Mouse (Mus musculus): ENCODE data around the gene Tbc1d22a.

Tbc1d22a gene

DNA sequence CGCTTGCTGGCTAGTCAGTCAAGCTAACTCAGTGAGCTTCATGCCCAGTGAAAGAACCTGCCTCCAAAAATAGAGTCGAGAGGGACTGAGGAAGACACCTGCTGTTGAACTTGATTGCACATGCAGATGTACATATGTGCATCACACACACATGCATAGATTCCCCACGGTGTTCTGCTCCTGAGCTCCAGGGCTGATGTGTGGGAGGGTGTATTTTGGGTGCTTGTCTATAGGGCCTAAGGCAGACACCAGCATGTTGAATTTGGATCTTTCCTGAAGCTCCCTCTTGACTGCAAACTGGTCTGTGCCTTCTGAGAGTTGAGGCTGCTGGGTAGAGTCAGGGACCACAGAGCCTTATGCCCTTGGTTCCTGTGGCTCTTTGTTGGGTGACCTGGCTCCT is 23.8 kb downstream of the Tbc1d22a start:
- DNase-seq (ENCODE audit: low spot score) = no peak

DNA sequence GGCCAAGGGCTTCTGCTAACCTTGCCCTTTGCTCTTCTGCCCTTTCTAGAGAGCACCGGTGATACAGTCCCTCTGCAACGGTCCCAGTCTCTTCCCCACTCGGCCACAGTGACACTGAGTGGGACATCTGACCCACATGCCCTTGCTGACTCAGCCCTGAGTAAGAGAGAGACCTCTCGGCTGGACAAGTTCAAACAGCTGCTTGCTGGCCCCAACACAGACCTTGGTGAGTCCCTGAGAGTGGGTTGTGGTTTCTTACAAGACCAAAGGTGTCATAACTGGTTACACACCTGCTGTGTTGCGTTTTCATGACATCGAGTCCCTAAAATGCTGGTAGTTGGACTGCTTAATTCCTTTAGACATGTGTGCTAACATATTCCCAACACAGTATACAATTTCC is 24.8 kb downstream of the Tbc1d22a start:
- DNase-seq (ENCODE audit: low spot score) = no peak

DNA sequence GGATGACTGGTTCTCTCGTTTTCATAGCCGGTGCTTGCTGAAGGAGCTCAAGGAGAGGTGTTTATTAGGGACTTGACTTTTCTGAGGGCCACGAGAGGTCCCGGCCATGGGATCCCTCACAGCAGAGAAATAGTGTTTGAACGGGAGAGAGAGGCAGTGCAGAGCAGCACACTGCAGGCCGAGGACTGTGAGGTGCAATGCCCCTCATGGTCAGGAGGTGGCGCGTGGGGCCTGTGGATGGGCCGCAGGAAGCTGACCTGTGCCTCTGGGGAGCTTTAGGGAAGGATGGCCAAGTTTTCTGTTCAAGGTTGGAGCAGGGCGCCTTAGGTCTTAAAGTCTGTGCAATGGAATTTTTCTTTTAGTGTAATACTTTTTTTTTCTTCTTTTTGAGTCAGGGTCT is 25.5 kb downstream of the Tbc1d22a start:
- peak; percentile 83 for DNase-seq (ENCODE audit: low spot score)

DNA sequence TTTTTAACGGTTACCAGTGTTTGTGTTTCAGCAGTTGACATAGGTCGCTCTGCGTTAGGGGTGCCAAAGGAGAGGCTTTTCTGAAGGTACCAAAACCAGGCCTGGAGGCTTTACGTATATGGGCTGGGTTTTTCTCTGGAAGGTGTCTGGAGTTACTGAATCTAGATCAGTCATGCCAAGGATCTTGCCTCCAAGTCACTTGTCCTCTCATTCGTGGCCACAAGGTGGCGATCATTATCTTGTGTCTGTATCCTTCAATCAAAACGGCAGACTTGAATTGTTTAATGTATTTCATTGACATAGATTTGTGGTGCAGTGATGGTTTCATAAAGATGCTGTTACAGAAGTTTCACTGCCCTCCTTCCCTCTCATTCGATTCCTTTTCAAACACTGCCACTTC is 29.4 kb downstream of the Tbc1d22a start:
- DNase-seq (ENCODE audit: low spot score) = peak; percentile 82

DNA sequence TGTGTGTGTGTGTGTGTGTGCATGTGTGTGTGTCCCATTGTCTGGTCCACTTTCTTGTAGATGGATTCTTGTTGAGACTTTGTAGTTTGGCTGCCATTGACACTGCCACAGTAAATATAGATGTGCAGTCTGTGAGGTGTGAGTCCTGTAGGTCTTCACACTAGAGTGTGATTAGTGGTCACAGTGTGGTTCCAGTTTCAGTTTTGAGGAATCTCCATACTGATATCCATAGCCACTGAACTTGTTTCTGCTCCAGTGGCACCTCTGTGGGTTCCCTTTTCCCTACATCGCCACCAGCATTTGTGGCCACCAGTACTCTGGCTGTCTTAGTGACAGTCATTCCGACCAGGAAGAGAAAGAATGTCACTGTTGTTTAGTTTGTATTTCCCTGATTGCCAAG is 30.1 kb downstream of the Tbc1d22a start:
- DNase-seq (ENCODE audit: low spot score) = no peak

DNA sequence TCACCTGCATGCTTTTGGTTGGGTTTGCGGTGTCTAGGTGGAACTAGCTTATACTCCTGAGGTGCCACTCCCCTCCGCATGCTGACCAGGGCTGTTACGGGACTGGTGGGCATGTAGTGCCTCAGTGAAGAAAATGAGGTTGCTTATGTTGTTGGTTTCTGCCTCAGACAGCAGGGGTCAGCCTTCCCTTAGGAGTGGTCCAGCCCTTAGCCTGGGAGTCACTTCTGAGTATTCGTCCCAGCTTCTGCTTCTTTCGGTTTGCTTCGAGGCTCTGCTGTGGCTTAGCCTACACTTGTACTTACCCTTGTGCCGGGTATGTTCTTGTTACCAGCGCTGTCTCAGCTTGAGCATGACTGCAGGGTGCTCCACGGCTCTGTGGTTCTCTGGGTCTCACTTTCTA is 36.0 kb downstream of the Tbc1d22a start:
- peak; percentile 73 for DNase-seq (ENCODE audit: low spot score)

DNA sequence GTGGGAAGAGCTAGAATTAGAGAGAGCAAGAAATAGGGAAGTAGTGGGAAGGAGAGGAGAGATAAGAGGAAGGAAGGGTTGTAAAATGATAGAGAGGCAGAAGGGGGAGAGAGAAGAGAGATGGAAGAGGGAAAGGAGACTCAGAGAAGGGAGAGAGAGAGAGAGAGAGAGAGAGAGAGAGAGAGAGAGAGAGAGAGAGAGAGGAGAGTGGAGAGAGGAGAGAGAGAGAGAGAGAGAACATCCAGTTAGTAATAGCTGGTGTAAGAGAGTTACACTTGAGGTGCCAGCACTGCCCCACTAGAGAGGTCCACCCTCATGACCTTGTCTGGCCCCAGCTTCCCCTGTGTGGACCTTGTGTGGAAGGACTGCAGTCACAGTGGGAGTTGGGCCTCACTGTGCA is 37.9 kb downstream of the Tbc1d22a start:
- no peak for DNase-seq (ENCODE audit: low spot score)

DNA sequence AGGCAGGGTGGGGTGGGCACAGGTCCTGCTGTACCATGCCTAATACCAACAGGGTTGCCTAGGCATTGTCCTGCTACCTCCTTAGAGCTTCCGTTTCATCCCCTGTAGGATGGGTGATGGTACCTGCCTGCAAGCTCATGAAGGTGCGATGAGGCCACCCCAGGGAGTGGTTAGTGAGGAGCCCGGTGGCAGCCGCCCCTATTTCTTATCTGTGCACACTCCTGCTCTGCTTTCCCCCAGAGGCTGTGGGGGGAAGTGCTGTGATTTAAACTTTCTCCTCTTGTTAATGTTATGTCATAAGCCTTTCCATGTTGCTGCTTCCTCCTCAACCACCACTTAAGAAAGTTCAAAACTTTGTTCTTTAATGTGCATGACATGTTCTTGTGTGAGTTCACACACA is 38.4 kb downstream of the Tbc1d22a start:
- no peak for DNase-seq (ENCODE audit: low spot score)

DNA sequence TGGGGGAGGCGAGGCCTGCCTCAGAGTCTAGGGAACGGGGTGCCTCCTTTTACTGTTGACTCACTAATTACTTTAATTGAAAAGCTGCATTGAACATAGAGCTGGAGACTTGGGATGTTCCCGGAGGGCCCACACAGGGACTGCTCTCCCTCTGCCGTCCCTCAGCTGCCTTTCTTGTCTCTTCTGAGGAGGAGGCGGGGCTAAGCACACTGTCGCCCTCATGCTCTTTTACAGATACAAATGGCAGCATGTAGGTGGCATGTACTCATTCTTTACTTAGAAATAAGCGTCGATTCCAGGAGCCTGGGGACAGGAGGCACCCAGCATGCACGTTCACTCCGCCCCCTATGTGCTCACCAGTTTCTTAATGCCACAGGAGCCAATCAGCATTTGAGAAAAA is 39.2 kb downstream of the Tbc1d22a start:
- peak; percentile 25 for DNase-seq (ENCODE audit: low spot score)

DNA sequence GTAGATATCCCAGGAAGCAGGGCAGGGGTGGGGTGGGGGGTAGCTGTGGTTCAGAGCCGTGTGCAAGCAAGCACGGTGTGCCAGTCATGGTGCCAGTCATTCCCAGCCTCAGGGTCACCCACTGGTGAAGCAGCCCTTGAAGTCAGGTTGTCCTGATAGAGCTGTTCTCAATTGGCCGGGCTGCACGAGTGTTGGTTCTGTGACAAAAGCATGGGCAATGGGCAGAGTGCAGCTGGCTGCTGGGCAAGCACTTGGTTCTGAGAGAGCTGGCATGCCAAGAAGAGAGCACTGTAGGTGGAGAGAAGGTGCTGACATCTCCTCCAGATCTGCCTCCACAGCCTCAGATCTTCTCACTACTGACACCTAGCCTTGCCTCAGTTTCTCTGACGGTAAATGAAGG is 41.9 kb downstream of the Tbc1d22a start:
- no peak for DNase-seq (ENCODE audit: low spot score)

DNA sequence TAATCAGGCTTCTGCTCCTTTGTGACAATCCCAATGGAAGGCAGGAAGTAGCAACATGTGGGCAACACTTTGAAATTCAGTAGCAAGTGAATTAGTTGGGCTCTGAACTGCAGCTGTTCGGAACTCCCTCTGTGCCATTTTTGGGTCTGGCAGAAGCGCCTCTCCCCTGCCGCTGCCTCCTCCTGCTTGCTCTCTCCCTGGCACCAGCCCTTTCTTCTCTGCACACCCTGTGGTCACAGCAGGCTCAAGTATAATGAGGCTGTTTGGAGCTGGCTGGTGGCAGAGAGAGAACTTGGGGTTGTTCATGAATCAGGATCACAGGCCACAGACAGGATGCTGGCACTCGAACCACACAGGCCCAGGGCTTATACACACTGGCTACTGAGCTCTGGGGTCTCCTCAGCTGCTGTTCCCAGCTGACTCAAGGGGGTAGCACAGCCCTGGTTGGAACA is 42.5 kb downstream of the Tbc1d22a start:
- DNase-seq (ENCODE audit: low spot score) = no peak

DNA sequence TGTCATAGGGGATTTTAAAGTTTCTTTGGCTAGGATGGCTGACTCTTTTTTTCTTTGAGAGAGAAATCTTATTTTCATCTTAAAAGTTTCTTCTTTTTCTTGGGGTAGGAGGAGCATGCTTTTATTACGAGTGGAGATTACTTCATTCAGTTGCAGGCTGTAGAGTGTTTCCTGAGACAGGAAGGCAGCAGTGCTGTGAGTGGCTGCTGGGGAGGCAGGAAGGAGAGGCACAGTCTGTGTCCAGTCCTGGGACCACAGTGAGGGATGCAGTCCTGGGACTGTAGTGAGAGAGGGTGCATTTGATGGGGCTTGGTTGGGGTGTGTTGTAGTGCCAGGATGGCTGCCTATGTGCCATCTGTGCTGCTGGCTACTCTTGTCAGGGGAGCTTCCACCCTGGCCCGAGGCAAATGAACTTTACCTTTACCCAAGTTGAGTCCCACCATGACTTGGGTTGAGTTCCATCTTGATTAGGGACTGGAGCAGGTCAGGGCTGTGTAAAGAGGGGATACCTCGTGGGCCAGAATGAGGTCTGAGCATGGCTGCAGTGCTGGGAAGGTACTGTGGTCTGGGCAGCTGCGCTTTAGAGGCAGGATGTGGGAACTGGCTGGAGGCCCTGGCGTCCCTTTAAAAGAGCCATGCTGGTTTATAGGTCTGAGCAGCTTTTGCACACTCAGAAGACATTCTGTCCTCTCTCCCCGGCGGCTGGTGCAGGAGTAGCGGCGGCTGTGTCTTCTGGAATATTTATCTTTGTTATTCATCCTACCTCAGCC is 43.8 kb downstream of the Tbc1d22a start:
- DNase-seq (ENCODE audit: low spot score) = no peak

DNA sequence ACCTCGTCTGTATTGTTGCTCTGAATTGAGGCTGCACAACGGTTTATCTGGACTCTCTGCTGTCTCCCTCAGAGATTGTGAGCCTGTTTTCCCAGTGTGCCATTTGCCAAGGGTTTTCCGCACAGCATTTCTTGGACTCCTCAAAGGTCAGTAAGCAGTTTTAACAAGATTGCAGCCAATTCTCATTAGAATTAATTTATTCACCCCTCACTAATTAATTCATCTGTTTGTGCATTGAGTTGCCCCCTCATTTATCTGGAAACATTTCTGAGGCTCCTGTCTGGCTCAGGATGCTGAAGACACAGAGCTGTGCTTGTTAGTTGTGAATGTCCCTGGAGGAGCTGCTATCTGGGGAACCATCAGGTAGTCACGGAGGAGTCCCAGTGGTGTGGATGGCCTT is 45.0 kb downstream of the Tbc1d22a start:
- no peak for DNase-seq (ENCODE audit: low spot score)

DNA sequence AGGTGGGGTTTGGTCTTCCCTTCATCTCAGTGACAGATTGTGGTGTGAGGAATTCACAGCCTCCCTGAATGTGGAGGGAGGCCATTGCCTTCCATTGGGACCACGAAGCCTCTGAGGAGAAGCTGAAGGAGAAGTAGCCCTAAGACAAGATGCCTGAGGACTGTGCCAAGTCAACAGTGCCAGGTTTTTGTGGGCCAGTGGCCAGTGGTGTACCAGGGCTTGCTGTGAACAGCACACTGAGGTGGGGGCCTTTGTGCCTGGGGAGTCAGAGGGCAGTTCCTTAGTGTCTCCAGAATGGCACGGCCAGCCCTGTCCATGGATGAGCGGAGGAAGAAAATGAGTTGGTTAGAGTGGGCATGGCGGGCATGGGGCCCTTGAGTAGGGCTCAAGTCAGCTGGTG is 45.9 kb downstream of the Tbc1d22a start:
- DNase-seq (ENCODE audit: low spot score) = no peak

DNA sequence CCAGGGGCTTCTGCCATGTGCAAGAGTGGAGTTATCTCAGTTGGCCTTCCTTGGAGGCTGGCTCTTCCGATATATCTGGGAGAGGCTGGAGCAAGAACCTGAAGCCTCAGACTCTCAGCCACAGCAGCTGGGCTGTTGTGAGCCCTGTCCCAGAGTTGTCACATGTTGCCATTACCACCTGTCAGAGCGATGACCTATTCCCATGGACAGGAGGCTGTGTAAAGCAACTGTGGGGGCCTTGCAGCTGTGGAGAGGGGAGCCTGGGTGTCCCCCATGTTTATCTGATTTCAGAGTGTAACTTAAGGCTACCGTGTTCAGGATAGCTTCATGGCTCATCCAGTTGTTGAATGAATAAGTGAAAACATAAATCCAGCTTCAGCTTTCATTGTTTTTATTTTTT is 50.1 kb downstream of the Tbc1d22a start:
- no peak for DNase-seq (ENCODE audit: low spot score)

DNA sequence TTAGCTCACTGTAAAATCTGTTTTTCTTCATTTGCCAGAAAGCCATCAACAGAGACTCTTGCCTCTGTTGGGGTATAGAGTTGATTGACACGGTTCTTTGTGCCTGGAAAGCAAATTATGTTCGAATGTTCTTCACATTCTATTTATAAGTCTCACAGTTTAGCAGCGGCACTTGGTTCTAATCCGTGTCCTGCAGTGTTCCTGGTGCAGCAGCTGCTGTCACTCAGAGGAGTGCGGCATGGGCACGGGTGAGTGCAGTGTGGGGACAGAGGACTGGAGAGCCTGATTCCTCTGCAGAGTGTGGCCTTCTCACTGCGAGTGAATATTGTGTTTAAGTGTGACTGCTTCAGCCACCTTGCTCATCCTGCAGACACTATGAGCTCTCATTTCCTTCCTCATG is 50.5 kb downstream of the Tbc1d22a start:
- no peak for DNase-seq (ENCODE audit: low spot score)

DNA sequence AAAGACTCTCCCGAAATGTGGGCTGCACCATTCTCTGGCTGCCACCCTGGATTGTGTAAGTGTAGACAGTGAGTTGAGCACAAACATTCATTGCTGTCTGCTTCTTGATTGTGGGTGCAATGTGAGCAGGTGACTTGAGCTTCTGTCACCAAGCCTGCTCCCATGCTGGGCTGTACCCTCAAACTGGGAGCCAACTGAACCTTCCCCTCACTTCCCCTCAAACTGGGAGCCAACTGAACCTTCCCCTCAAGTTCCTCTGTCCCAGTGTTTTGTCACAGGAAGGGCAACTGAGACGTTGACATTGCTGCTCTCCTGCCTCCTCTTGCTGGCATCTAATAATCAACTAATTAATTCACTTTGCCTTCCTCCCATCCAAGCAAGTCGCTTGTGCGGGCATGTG is 52.7 kb downstream of the Tbc1d22a start:
- no peak for DNase-seq (ENCODE audit: low spot score)

DNA sequence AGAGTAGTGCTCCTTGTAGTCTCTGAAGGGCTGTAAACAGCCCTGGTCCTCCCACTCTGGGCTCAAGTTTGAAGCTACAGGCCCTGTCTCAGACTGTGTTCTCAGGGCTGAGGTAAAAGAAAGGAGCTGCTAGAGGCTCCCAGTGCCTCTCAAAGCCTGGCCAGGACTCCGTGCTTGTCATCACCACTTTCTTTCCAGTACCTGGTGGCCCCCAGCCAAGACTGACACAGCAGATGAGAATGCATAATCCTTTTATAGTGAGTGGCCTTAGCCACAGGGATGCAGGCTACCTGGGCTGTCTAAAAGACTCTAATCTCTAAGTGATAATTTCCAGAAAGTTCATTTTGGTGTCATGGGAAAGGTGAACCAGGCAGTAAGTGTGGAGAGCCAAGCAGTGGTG is 54.3 kb downstream of the Tbc1d22a start:
- no peak for DNase-seq (ENCODE audit: low spot score)

DNA sequence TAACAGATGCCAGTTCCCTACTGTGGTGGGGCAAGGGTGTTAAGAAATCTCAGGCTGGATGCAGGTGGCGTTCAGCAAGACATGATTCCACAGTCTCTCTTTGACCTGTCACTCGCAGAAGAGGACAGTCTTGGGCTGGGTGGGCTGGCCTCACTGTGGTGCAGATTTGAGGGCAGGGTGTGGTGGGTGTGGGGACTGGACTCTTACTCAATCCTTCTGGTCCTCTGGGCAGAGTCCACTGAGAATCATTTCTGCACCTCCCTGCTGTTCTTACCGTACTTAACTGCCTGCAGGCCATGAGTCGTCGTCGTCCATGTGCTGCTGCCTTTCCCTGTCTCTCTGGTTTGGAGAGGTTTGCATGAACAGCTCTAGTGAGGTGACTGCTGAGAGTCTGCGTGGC is 61.5 kb downstream of the Tbc1d22a start:
- no peak for DNase-seq (ENCODE audit: low spot score)

DNA sequence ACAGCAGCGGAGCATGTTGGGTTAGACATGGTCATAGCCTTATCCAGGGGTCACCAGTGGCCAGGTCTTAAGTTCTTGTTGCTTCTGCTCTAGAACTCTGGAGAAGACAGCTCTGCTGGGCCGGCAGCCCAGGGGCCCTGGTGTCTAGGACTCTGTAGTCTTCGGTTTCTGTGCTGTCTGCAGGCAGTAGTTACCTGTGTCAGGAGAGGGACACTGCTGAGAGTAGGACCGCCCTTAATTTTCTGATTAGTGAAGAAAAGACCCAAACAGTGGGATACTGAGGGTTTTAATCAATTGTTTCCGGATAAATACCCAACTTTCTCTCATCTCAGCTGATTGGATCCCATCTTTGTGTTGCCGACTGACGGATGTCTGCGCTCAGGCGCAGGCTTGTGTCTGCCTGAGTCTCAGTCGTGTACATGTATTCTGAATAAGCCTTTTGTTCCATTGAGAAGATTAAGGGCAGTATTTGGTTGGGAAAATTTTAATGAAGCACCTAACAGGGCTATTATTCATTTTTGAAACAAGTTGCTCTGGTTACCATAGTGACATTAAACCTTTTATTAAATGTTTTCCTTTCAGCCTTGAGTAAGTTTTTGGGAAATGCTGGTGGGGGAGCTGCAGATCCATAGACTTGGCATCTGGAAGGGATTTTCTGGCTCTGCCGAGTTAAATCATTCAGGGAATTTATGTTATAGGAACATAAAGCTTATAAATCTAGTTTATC is 62.4 kb downstream of the Tbc1d22a start:
- DNase-seq (ENCODE audit: low spot score) = no peak

DNA sequence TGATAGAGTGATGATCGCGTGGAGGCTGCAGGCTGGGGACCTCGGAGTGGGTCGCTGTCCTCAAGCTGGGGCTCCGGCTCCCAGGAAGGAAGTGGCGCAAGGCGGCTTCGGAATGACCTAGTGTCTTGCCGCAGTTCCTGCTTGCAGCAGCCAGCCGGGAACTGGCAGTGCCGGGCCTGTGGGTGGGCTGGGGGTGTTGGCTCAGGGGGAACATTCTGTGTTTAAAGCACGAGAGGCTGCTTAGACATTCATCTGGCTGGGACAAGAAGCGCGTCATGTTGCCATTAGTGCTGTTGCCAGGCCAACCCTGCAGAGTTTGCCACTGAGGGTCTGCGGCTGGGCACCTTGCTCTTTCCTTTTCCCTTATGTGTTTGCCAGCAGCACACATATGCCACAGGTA is 63.2 kb downstream of the Tbc1d22a start:
- DNase-seq (ENCODE audit: low spot score) = no peak

DNA sequence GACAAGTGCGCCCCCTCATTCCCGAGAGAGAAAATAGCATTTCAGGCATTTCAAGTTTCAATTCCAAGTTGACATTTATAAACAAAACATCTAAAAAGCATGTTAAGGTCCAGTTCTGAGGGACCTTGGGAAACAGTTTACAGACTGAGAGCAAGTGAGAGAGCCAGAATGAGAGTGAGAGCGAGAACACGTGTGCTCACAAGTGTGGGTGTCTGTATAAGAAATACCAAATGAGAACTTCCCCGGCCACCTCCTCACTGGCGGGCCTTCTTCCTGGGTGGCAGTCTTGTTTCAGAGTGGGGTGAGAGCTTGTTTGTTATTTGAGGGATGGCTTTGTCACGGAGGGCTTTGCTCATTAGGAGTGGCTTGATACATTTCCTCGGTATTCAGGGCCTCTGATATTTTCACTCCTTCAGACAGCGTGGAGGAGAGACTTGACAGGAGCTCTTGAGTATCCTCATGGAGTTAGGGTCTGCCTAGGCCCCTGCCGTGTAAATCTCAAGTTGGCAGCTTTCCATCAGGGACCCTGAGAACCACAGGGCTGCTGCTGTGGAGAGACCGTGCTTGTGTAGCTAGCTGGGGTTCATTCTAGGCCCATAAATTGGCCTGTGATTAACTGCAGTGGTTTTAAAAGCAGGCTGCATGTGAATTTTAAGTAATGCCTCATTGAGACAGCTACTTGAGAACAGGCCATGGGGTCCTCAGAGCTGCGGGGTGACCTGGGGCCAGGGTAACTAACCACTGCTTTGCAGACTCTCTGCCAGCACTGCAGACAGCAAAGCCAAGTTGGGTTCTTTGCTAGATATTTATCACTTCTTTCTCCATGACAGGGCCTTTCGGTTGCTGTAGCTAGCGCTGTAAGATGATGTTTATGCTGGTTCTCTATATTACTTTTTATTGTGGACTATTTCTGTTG is 65.1 kb downstream of the Tbc1d22a start:
- no peak for DNase-seq (ENCODE audit: low spot score)

DNA sequence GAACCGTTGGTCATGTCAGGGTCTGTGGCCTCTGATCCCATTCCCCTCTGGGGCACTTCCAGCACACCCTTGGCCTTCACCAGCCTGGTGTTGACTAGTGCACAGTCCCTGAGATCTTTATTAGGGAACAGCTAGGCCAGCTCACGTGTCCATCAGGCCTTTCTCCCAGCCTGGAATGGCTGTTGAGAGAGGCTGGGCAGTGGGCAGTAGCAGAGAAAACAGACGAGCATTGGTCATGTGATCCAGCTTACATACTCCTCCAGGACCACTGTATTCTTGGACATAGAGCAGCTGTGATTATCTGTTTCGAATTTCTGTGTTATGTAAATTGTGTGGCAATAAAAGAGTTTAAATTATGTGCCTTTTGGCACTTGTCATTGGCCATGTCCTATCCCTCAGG is 65.9 kb downstream of the Tbc1d22a start:
- DNase-seq (ENCODE audit: low spot score) = no peak
